Mouse (Mus musculus): ENCODE measurements around the gene Agap1. TPM values are rescaled to one million over a fixed set of nuclear protein-coding genes. Genes with fewer than 3 reads are reported as not detected.
A peak's percentile ranks its signal among the peaks of the same experiment; 100 is the strongest.

Agap1 gene
- polyA plus RNA-seq, 1 experiment from 2014 or later = 7.2 TPM

DNA sequence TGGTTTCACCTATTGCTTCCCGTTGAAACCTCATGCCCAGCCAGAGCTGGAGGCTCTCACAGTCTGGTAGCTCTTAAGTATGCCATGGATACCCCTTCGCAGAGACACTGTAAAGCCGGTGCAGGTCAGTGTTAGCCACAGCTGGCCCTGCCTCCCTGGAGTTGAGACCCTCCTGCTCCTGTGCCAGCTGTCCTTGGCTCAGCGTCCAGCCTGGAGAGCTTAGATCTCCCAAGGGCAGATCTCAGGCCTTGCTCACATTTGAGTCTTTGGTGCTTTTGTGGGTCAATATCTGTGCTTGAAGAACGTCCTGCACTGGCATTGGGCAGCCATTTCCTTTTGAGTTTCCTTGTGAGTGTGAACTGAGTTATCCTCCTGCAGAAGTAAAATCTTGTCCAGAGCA, 7.3 kb downstream of the Agap1 start:
- Histone ChIP-seq H3K27ac (no peak overlapping the region), H3K36me3 (no peaks in the 10 kb centered on the region), H3K4me2 (no peak overlapping the region), H3K27me3 (no peaks in the 10 kb centered on the region), H3K9ac (no peak overlapping the region), H3K4me1 (replicated peaks) (peaks cover 51% of the 10 kb centered on the region), H3K9me3 (replicated peaks) (no peaks in the 10 kb centered on the region), H3K4me3 (no peak overlapping the region)
- ATAC-seq (replicated peaks; ENCODE audit: insufficient number of reproducible peaks, insufficient read depth, low FRiP score, low read depth) = no peak
- 76% methylated on average over 5 of the region's 5 CpGs for WGBS

GRCm38 (mm10) chr1:89463138-89463537, 8.5 kb downstream of the Agap1 start:
- no peaks in the 10 kb centered on the region for H3K27me3 ChIP-seq
- peak; percentile 55; the same call in 1 of the 2 replicates for ATAC-seq (replicated peaks; ENCODE audit: insufficient number of reproducible peaks, insufficient read depth, low FRiP score, low read depth)
- 0 out of 2 replicates have a peak overlapping the region, but pooled peaks have one; percentile 2 for H3K4me3 ChIP-seq
- no peaks in the 10 kb centered on the region for H3K36me3 ChIP-seq
- WGBS = 12% methylated on average over 8 of the region's 8 CpGs
- peaks cover 58% of the 10 kb centered on the region for H3K4me1 ChIP-seq (replicated peaks)
- H3K27ac ChIP-seq = peak overlapping the region; percentile 16
- no peak overlapping the region for H3K9ac ChIP-seq
- H3K4me2 ChIP-seq = peak overlapping the region; percentile 40
- no peaks in the 10 kb centered on the region for H3K9me3 ChIP-seq (replicated peaks)

DNA sequence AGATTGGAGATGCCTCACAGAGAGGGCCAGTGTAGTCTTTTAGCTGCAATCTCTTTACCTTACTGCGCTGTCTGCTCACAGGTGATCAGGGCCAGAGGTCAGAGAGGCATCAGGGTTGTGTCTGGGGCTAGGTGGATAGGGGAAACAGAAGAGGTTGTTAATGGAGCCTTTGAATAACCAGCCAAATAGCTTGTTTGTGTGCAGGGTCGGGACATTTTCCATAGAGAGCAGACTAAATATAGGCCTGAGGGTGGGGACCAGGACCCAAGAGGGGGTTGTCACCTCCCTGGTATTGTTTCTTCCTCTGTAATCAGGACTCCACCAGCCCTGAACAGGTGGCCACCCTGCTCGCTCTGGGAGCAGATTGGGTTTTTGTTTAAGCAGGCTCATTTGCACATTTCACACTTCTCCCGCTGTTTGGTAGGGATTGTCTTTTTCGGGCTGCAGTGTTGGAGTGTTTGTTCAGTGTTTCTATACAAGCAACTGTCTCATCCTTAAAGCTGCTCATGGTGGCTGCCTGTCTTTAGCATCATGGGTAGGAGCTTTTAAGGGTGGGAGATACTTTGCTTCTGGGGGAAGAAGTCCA, 10.9 kb downstream of the Agap1 start:
- H3K4me1 ChIP-seq (replicated peaks) = peaks cover 73% of the 10 kb centered on the region
- no peak for ATAC-seq (replicated peaks; ENCODE audit: insufficient number of reproducible peaks, insufficient read depth, low FRiP score, low read depth)
- H3K9me3 ChIP-seq (replicated peaks) = no peaks in the 10 kb centered on the region
- no peak overlapping the region for H3K4me3 ChIP-seq
- no peak overlapping the region for H3K4me2 ChIP-seq
- H3K9ac ChIP-seq = no peak overlapping the region
- H3K27ac ChIP-seq = peak overlapping the region; percentile 16; the same call in 1 of the 2 replicates
- H3K27me3 ChIP-seq = no peaks in the 10 kb centered on the region
- H3K36me3 ChIP-seq = no peaks in the 10 kb centered on the region
- WGBS = 48% methylated on average over 5 of the region's 5 CpGs

DNA sequence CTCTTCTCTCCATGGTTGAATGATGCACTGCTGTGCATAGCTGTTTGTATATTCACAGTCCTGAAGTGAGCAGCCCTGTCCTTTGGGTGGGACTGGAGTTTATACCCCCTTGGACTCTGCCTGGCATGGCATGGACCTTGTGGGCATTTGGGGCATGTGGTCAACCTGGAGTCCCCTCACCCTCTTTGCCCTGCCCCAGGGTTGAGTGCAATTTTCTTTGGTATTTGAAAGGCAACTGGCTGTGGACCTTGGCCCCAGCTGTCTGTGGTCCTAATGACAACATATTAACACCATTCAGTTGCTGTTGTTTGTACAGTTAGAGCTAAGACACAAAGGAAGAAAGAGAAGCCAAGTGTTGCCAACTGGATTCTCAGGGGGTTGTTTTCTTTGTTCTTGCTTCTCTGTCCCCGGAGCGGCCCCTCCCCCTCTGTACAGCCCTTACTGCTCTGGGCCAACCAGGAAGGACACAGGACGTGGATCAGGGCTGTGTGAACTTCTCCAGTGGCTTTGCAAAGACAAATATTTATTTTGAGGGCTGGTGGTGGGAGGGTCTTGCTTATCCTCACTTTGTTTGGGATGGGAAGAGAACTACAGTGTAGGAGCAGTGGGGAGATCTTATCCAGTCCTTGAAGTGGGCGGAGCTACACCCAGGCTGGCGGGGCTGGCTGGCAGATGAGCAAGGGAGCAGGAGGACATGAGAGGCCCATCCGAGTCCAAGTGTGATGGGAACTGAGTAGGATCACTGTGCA, 12.9 kb downstream of the Agap1 start:
- Histone ChIP-seq H3K4me3 (no peak overlapping the region), H3K4me1 (replicated peaks) (peaks cover 72% of the 10 kb centered on the region), H3K4me2 (0 out of 2 replicates have a peak overlapping the region, but pooled peaks have one; percentile 17)

DNA sequence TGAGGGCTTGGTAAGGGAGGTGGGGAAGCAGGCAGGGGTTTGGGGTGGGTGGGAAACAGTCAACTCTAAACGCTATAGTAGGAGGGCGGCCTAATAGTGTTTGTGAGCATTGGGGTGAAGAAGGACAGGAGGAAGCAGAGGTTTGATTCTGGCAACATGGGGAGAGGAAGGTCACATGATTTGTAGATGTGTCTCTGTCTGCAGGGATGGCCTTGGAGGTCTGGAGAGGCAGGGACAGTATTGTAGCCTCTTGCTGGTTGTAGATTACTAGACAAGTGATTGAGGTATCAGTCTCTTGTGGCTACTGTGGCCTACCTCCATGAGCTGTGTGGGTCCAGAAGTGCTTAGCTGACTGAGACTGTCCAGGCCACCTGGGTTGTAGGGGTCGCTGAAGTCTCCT, 13.5 kb downstream of the Agap1 start:
- 48% methylated on average over 3 of the region's 3 CpGs for WGBS
- no peak for ATAC-seq (replicated peaks; ENCODE audit: insufficient number of reproducible peaks, insufficient read depth, low FRiP score, low read depth)
- Histone ChIP-seq H3K27ac (peak overlapping the region; percentile 42; the same call in 1 of the 2 replicates), H3K27me3 (no peaks in the 10 kb centered on the region), H3K4me1 (replicated peaks) (peaks cover 66% of the 10 kb centered on the region), H3K9me3 (replicated peaks) (no peaks in the 10 kb centered on the region), H3K36me3 (no peaks in the 10 kb centered on the region), H3K9ac (no peak overlapping the region), H3K4me2 (0 out of 2 replicates have a peak overlapping the region, but pooled peaks have one; percentile 17), H3K4me3 (no peak overlapping the region)

More for the DNA sequence above, 12.9 kb downstream of the Agap1 start:
- H3K27ac ChIP-seq = peak overlapping the region; percentile 67
- peak; percentile 77 for ATAC-seq (replicated peaks; ENCODE audit: insufficient number of reproducible peaks, insufficient read depth, low FRiP score, low read depth)
- WGBS = 23% methylated on average over 6 of the region's 6 CpGs
- H3K9me3 ChIP-seq (replicated peaks) = no peaks in the 10 kb centered on the region
- no peak overlapping the region for H3K9ac ChIP-seq
- no peaks in the 10 kb centered on the region for H3K36me3 ChIP-seq
- H3K27me3 ChIP-seq = no peaks in the 10 kb centered on the region

DNA sequence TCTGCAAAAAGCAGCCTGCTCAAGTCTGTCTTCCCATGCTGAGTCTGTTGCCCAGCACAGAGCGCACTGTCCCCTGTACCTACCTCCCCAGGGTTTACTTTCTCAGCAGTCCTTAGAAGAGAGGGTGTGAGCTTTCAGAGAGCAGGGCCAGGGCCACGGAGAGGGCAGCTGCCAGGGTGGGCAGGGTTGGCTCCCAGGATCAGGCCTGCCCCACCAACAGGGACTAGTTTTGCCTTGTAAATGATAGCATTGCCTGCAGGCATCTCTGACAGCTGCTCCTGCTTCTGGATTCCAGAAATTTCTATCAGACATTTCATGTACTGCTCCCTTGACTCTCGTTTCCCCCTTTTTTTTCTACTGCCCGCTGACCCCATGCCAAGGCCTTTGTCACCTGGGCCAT, 16.8 kb downstream of the Agap1 start:
- ATAC-seq (replicated peaks; ENCODE audit: insufficient number of reproducible peaks, insufficient read depth, low FRiP score, low read depth) = no peak
- no peaks in the 10 kb centered on the region for H3K36me3 ChIP-seq
- peaks cover 51% of the 10 kb centered on the region for H3K4me1 ChIP-seq (replicated peaks)
- H3K4me3 ChIP-seq = no peak overlapping the region
- no peak overlapping the region for H3K27ac ChIP-seq
- H3K4me2 ChIP-seq = no peak overlapping the region
- no peaks in the 10 kb centered on the region for H3K27me3 ChIP-seq
- no peaks in the 10 kb centered on the region for H3K9me3 ChIP-seq (replicated peaks)
- no peak overlapping the region for H3K9ac ChIP-seq
- 60% methylated on average over 4 of the region's 4 CpGs for WGBS

DNA sequence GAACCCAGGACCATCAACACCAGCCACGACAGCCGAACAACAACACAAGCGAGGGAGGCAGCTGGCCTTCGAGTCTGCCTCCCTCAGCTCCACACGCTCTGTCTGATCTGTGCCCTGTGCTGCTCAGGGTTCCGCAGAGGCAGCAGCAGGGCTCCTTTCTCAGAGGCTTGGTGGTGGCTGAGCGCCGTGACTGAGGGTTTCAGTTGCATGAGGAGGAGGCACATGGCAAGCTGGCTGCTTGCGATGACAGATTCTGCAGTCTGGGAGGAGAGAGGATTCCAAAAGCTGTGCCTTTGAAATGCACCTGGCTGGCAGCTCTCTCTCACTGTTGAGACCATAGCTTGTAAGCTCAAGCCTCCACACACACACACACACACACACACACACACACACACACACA, 17.3 kb downstream of the Agap1 start:
- no peaks in the 10 kb centered on the region for H3K36me3 ChIP-seq
- H3K27me3 ChIP-seq = no peaks in the 10 kb centered on the region
- no peak for ATAC-seq (replicated peaks; ENCODE audit: insufficient number of reproducible peaks, insufficient read depth, low FRiP score, low read depth)
- H3K27ac ChIP-seq = no peak overlapping the region
- no peaks in the 10 kb centered on the region for H3K9me3 ChIP-seq (replicated peaks)
- H3K4me3 ChIP-seq = no peak overlapping the region
- 73% methylated on average over 9 of the region's 9 CpGs for WGBS
- H3K9ac ChIP-seq = no peak overlapping the region
- no peak overlapping the region for H3K4me2 ChIP-seq
- peaks cover 51% of the 10 kb centered on the region for H3K4me1 ChIP-seq (replicated peaks)

- H3K9ac ChIP-seq = no peak overlapping the region
- ATAC-seq (replicated peaks; ENCODE audit: insufficient number of reproducible peaks, insufficient read depth, low FRiP score, low read depth) = no peak
- H3K4me1 ChIP-seq (replicated peaks) = peaks cover 41% of the 10 kb centered on the region
- H3K36me3 ChIP-seq = no peaks in the 10 kb centered on the region
- H3K27ac ChIP-seq = no peak overlapping the region
- no peaks in the 10 kb centered on the region for H3K9me3 ChIP-seq (replicated peaks)
- 85% methylated on average over 5 of the region's 5 CpGs for WGBS
- H3K4me3 ChIP-seq = no peak overlapping the region
- H3K27me3 ChIP-seq = no peaks in the 10 kb centered on the region
- H3K4me2 ChIP-seq = no peak overlapping the region
These were observed 19.3 kb downstream of the Agap1 start for GRCm38 (mm10) chr1:89473946-89474345.

GRCm38 (mm10) chr1:89474853-89475252, 20.2 kb downstream of the Agap1 start:
- peaks cover 48% of the 10 kb centered on the region for H3K4me1 ChIP-seq (replicated peaks)
- 63% methylated on average over 9 of the region's 9 CpGs for WGBS
- H3K36me3 ChIP-seq = no peaks in the 10 kb centered on the region
- no peak overlapping the region for H3K4me2 ChIP-seq
- no peak overlapping the region for H3K4me3 ChIP-seq
- no peak for ATAC-seq (replicated peaks; ENCODE audit: insufficient number of reproducible peaks, insufficient read depth, low FRiP score, low read depth)
- no peak overlapping the region for H3K9ac ChIP-seq
- H3K9me3 ChIP-seq (replicated peaks) = no peaks in the 10 kb centered on the region
- H3K27me3 ChIP-seq = no peaks in the 10 kb centered on the region
- H3K27ac ChIP-seq = no peak overlapping the region

DNA sequence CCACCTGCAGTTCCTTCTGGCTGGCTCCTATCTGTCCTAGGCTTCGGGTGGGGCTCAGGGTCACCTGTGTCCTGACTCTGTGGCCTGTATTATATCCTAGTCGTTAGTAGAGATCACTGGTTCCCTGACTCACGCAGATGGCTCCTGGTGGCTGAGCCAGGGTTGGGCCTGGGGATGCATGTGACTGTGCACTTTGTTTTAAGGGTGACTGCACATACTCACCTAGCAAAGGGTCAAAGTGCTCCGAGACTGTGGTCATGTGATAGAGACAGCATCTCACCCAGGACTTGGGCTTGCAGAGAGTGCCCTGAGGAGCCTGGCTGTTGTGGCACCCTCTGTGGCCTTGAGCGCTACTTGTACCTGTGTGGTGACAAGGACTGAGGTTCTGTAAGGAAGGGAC, 22.4 kb downstream of the Agap1 start:
- Histone ChIP-seq H3K4me2 (no peak overlapping the region), H3K4me3 (no peak overlapping the region), H3K9me3 (replicated peaks) (no peaks in the 10 kb centered on the region), H3K4me1 (replicated peaks) (peaks cover 49% of the 10 kb centered on the region), H3K27me3 (no peaks in the 10 kb centered on the region), H3K9ac (no peak overlapping the region), H3K36me3 (no peaks in the 10 kb centered on the region), H3K27ac (no peak overlapping the region)
- ATAC-seq (replicated peaks; ENCODE audit: insufficient number of reproducible peaks, insufficient read depth, low FRiP score, low read depth) = no peak
- WGBS = 81% methylated on average over 5 of the region's 5 CpGs

GRCm38 (mm10) chr1:89478571-89479460, 24.2 kb downstream of the Agap1 start:
- Histone ChIP-seq H3K9me3 (replicated peaks) (no peaks in the 10 kb centered on the region), H3K4me1 (replicated peaks) (peaks cover 57% of the 10 kb centered on the region), H3K9ac (no peak overlapping the region), H3K4me3 (no peak overlapping the region), H3K4me2 (no peak overlapping the region), H3K27ac (no peak overlapping the region), H3K36me3 (no peaks in the 10 kb centered on the region), H3K27me3 (no peaks in the 10 kb centered on the region)
- no peak for ATAC-seq (replicated peaks; ENCODE audit: insufficient number of reproducible peaks, insufficient read depth, low FRiP score, low read depth)
- 53% methylated on average over 4 of the region's 4 CpGs for WGBS

All from heart, embryonic 15.5 days (tissue).